Mouse (Mus musculus) left cerebral cortex, adult 9 months (tissue): ENCODE measurements around the gene Lrrc40.
"Not testable (repeated sequence)": the region's sequence is repeated elsewhere in the genome, so short reads cannot be mapped to it uniquely, and the experiment has no call there.

Source experiments
- DNase-seq, 2 experiments: peaks; one replicate each; pipeline ENCODE4 v3.0.0; 2022; ENCODE audit warnings: low spot score in 2 of 2

Gene Lrrc40

DNA sequence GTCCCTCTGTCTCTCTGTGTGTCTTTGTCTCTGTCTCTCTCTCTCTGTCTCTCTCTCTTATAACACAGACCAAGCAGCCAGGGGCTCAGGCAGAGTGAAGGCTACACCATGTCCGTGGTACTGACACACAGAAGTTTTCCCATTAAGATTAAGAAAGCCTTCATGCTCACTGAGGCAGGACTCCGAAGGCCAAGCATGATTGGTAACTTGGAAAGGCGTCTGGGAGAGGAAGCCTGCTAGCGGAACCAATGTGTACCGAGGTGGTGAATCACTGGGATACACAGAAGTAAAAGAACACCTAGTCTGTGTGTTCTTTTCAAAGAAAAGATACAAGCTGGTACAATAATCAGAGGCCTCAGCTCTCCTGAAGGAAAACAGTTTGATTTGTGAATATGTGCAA lies 41.4 kb downstream of the Lrrc40 start:
- no peak for DNase-seq

DNA sequence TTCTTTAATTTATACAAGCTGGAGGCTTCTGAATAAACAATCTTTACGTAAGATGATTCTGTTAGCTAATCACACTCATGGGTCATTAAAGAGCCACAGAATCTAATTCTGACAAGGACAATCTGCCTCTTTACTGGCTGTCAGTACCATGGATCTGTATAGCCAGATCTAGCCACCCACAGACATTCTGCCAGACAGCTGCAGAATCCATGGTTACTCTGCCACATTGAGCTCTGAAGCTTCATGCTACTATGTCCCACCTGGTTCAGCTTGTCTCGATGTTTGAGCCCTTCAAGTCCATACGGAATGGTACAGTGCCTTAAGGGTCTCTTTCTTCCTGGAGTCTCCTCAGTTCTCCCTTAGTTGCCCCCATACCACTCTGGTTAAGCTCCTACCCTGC lies 55.1 kb downstream of the Lrrc40 start:
- no peak for DNase-seq

DNA sequence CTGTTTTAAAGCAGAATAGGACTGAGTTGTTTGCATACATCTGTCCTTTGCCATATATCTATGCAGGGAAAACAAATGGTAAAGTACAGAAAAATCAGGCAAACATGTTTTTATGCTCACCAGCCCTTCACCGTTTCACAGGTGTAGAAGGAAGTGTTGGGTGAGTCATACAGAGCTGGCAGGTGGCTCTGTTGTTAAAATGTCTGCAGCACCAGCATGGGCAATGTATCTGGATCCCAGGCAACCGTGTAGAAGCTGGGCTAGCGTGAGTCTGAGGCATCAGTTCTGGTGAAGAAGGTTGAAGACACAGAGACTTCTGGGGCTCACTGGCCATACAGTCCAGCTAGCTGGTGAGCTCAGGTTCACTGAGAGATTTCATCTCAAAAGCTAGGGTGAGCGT lies 57.5 kb downstream of the Lrrc40 start:
- DNase-seq = peak in 1 of 2 experiments; percentile 37

DNA sequence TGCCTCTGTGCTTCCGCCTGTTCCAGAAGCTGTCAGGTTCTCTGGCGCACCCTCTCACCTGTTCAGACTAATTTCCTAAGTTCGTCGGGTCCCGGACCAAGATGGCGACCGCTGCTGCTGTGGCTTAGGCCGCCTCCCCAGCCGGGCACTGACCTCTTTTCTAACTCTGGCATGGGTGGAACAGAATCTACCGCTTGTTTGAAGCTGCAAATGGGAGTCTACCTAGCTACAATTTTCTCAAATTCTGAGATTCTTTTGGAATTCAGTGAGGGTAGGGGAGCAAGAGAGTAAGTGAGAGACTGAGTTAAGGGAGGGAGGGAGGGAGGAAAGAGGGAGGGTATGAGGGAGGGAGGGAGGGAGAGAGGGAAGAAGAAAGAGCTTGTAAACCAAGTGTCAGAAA lies 65.6 kb downstream of the Lrrc40 start:
- DNase-seq = not testable (repeated sequence)

DNA sequence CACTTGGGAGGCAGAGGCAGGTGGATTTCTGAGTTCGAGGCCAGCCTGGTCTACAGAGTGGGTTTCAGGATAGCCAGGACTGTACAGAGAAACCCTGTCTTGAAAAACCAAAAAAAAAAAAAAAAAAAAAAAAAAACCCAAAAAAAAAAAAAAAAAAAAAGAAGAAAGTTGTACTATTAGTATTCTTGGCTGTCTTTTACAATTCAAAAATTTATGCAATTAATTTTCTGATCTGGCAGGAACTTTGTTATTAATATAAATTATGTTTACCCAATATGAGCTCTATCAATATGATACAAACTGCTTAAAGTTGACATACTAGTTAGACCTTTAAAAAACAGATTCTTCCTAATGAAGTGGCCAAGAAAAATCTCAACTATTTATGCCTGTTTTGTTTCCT lies 66.1 kb downstream of the Lrrc40 start:
- not testable (repeated sequence) for DNase-seq

DNA sequence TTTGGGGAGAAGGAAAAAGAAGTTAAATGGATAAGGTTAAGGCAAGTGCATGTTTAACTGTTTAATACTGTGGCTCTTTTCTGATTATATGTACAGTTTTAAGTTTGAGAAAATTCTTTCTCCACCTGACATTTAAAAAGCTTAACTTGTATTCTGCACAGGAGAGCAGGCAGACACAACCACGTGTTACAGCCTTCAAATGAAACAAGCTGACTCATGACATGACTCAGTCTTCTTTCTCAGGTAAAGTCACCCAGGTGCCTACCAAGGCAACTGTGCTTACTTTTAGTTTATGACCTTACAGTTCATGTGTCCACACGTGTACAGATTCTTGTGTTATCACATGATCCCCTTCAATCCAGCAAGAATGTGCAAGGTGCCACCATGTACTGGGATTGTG lies 67.0 kb downstream of the Lrrc40 start:
- DNase-seq = no peak

DNA sequence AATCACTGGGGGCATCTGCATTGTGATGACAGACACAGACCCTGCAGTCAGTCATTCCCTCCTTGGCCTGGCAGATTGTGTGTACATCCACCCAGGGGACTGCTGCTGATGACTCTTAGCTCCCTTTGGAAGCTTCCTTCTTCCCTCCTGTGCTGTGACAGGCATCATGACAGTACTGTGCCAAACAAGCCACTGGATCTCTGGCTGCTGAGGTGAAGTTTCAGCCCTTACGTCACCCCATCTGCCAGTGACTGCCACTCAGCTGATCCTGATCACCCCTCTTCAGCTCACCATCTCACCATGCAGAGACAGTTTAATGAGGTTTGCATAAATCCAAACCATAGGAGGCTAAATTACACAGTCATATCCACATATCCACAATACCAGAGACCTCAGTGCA lies 68.8 kb downstream of the Lrrc40 start:
- no peak for DNase-seq
